Mouse (Mus musculus): Measurements from ENCODE around the gene Olfr1367.

- TF ChIP-seq CTCF (conservative IDR thresholded peaks at IDR 0.05; ENCODE audit: low read length): no peak
- no peak for TF ChIP-seq NANOG (IDR thresholded peaks at IDR 0.05; ENCODE audit: borderline replicate concordance, low read length)
These were observed 31.1 kb downstream of the Olfr1367 start for GRCm38 (mm10) chr13:21377773-21378172.

Data from E14TG2a.4 (cell line).